Mouse (Mus musculus): Measurements from ENCODE around the gene Dclk1. TPM values are rescaled to one million over a fixed set of nuclear protein-coding genes. Genes with fewer than 3 reads are reported as not detected.
"Not testable (repeated sequence)": the region's sequence is repeated elsewhere in the genome, so short reads cannot be mapped to it uniquely, and the experiment has no call there.

The Dclk1 gene
- 100 to 1,000 TPM; 528 to 532 TPM for total RNA-seq (2021)
- long read RNA-seq, full-length matches to known transcripts: 64 of 270 reads
- long read RNA-seq, partial matches to known transcripts: 21 of 270 reads
- long read RNA-seq, other reads (novel, unspliced or antisense): 185 of 270 reads

DNA sequence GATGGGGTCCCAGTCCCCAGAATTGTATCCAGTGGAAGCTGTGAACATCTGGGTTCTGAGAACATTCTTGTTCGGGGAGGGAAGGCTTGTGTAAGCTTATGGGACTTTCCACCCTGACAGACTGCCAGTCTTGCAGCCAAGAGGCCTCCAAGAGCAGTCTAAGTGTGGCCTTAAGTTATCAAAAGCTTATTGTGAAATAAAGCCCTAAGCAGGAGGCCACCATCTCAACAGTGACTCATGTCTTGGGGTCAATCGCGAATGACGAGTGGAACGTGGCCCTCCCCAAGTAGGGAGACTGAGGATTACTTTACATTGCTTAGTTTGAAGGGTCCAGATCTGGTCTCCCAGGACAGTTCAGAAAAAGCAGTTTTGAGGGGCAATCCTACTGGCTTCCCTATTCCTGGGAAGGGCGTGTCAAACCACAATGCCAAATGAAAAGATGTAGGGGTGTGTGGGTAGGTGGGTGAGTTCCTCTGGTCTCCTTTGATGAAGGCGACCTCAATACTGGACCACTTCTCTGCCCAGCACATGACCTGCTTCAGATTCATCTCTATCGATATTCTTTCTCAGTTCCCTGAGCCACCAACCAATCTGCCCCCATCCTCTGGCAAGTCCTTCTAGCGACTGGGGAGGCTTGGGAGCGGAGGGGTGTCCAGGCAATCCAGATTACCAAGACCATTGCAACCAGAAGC lies at the start of gene Dclk1:
Dclk1 (plus strand) TSS at position 635 of the 692 bp plus-strand sequence.
- no peak for DNase-seq (ENCODE audit: low spot score in 2 of 2)

DNA sequence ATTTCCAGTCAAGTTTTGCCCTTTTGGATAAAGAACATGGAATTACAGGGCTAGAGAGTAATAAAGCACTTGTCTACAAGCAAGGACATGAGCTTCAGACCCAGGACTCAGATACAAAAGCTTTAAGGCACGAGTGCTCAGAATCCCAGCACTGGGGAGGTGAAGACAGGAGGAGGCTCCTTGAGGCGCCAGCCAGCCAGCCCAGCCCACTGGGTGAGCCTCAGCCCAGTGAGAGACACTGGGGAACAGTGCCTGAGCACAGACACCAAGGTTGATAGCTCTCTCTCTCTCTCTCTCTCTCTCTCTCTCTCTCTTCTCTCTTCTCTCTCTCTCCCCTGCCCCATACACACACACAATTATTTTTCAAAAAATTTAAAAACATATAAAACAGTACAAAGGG lies 48.8 kb upstream of the Dclk1 start:
- no peak for DNase-seq (ENCODE audit: low spot score in 2 of 2)

DNA sequence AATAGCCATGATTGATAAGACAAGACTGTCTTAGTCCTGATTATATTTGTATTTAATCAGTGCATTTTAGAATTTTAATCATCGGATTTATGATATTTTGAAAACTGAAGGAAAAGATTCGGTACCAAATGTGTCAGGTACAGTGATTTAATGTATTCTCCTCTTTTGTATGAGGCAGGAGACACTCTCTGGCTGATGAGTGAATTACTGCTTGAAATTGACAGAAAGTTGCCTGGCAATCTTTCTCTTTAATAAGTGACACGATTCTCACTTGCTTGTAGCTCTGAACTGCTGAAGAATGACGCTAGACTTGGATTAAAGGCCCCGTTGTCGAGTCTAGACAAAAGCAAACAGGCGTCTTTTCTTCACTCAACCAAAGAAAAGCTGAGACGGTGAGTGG lies 47.4 kb upstream of the Dclk1 start:
- no peak for DNase-seq (ENCODE audit: low spot score in 2 of 2)

DNA sequence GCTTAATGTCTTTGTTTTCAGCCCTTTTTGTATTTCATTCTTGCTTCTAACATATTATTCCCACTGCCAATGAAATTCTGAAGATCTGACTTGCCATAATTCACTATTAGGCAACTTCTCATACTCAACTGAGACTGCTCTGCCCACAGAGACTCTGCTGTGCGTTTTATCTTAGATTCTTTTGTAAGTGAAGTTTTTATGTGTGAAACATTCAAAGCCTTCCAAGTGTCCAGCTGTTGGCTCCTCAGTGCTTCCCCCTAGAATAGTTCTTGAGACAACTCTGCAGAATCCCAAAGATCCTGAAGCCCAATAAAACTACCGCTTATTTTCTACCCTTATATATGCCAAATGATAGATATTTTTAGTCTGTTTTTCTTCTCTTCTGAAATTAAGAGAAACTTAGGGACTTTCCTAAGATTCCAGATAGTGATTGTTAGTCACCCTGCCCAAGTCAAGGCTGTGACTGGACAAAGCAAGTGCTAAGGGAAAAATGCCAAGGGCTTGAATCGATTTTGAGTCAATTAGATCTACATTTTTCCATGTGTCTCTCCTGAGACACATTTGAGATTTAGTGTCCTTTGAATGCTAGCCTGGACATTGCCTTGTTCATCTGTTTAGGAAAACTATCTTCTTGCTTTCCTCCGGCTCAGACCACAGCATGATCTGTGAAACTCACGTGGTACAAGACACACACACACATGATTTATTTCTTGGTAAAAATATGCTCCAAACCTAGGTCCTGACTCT lies 46.4 kb upstream of the Dclk1 start:
- DNase-seq (ENCODE audit: low spot score in 2 of 2): no peak

DNA sequence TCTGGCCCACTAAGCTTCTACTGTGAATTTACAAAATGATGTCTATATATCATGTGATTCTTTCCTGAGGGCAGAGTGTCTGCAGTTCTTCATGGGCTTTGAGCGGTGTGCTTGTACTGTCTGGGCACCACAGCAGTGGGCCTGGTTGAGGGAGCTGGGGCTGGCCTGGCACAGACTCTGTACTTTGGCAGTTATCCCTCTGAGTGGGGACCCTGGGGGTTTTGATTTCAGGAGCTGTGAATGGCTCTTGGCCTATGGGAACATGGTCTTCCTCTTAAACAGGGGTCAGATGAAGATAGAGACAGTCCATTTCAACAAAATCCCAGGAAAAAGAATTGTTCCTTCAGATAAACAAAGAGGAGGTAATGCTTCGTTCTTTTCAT lies 45.8 kb upstream of the Dclk1 start:
- DNase-seq (ENCODE audit: low spot score in 2 of 2): no peak

DNA sequence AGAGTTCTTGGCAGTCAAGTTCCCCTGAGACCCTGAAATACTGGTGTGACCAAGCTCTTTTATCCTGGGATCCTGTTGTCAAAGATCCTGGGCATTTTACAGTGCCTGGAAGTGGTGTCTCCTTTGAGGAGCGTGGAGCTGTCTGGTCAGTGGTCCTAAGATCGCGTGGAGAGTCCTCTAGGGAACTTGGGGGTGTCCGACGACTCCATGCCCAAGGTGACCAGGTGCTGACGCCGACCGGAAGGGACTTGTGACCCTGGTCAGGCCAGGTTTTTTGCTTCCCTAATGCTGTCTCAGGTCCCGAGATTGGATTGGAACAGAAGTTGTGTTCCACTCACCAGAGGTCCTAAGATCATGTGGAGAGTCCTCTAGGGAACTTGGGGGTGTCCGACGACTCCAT lies 38.5 kb upstream of the Dclk1 start:
- not testable (repeated sequence) for DNase-seq (ENCODE audit: low spot score in 2 of 2)

DNA sequence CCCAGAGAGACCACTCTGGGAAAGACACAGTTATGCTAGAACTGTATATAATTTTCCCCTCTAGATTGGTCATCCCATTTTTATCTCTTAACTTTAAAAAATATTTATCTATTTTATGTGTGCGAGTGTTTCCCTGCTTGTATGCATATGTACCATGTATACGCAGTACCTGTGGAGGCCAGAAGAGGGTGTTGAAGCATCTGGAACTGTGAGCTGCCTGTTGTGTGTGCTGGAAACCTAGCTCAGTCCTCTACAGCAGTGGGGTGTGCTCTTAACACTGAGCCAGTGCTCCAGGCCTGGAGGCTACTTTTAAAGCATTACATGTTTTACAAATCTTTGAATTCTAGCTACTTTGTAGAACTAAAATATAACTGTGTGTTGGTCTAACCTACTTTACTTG lies 35.8 kb upstream of the Dclk1 start:
- no peak for DNase-seq (ENCODE audit: low spot score in 2 of 2)

DNA sequence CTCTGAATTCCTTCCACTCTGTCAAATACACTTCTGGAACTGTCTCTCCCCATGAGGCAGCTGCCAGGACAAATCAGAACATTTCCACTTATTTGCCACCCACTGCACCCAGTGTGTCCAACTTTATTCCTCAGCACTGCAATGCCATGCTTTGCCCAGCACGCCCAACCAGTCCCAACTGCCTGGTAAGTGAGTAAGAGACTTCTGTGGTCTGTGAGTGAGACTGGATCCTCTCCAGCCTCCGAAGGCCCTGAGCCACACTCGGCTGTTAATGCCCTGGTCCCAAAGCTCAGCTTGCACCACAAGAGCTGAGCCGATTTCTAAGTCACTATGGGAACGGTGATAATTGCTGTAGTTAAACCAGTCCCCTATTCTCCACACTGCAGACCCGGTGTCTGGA lies 34.5 kb upstream of the Dclk1 start:
- no peak for DNase-seq (ENCODE audit: low spot score in 2 of 2)

DNA sequence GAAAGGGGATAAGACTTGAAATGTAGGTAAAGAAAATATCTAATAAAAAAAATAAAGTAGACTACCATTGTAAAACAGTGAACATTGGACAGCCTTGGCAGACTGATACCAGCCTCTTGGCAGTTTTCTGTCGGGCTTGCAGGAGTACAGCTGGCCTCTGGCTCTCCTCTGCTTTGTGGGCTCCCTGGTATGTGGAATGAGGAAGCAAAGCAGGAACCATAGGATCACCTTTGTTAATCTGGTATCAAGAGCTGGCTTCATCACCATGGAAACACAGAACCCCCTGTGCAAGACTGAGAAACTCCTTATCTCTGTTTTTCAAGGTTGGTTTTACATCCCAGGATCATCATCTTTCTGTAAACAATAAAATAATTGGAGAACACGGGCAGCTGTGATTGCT lies 29.9 kb upstream of the Dclk1 start:
- DNase-seq (ENCODE audit: low spot score in 2 of 2): no peak

DNA sequence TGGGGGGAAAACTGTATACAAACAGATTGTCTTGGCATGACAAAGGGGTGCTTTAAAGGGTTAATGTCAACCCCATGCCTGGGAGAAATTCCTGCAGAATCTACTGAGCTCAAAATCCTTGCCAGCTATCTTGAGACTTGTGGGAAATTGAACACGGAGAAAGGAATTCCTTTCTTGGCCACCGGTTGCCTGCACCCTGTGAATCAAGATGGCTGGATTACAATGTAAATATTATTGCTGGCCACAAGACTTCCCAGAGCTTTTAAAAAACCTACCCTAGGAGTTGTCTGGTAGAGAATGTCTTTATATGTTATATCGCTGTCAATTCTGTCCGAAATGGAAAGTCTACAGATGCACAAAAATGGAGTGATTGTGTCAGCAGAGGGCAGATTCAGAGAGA lies 28.4 kb upstream of the Dclk1 start:
- no peak for DNase-seq (ENCODE audit: low spot score in 2 of 2)

DNA sequence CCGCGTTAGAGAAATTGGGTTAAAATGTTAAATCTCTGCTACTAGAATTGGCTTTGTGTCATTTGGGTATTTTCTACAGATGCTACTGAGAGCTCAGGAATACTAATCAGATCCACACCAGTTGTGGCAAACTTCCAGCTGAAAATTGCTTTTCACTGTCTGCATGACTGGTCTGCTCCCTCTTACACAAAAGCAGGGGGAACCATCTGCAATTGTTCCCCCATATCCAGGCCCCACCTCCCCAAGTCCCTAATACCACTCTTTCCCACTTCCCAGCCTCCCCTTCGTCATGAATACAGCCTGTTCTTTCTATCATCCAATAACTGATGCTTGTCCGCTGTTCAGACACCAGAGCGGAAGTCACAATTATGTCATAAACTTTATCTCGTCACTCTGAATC lies 27.8 kb upstream of the Dclk1 start:
- DNase-seq (ENCODE audit: low spot score in 2 of 2): peak in 1 of 2 experiments; percentile 46

DNA sequence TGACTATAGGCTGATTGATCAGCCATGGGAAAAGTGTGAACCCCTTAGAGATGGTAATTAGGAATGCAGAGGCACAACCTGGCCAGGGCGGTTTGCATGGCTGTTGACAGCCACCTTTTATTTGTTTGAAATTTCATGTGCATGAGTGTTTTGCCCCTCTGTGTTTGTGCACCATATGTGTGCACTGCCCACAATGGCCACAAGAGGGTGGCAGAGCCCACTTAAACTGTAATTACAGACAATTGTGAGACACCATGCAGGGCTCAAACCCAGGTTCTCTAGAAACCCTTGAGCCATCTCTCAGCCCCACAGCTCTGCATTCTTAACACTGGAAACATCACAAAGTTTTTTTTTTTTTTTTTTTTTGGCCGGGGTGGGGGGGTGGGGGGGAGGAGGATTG lies 19.7 kb upstream of the Dclk1 start:
- DNase-seq (ENCODE audit: low spot score in 2 of 2): no peak

DNA sequence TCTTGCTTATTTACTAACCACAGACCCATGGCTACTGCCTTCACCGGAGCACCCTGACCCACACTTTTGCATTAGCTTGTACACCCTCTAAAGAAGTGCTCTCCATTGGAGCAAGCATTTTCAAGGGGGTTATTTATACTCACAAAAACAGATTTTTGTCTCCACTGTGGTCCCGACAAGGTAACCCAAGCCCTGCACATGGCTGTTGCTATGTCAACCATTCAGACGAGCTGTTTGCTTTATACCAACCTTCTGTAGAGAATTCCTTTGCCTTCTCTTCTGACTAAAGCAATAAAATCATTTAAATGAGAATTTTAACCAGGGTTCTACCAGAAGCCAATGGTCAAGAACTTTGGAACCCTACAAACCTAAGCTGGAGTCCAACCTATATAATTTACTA lies 18.3 kb upstream of the Dclk1 start:
- DNase-seq (ENCODE audit: low spot score in 2 of 2): no peak

DNA sequence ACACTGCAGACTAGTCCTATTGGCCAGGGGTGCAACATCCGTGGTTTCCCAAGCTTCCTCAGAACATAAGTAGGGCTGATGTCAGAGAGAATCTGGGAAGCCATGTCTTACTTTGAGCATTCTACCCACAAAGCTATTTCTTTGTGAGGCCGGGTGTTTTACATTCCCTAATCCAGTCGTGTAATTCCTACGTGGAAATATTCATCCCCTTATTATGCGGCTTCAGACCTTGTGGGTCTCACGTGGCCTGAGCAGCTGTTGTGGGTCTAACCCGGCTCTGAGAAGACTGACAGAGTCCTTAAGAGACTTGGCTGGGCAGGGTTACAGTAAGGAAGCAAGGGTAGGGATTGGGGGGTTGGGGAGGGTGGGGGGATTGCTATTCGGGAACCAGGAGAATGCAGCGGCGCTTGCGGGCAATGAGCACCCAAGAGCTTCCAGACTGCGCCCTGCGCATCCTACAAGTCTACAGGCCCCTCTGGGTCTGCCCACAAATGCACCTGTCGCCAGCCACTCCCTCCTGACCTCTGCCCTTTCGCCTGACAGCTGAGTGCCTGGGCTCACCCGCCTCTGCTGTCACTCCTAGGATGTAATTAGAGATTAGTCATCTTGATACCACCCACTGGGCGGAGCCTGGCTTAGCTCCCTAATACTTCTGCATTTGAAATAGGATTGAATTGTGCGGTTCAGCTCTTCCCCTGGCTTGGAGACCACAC lies 15.5 kb upstream of the Dclk1 start:
- DNase-seq (ENCODE audit: low spot score in 2 of 2): peak in 1 of 2 experiments; percentile 54

DNA sequence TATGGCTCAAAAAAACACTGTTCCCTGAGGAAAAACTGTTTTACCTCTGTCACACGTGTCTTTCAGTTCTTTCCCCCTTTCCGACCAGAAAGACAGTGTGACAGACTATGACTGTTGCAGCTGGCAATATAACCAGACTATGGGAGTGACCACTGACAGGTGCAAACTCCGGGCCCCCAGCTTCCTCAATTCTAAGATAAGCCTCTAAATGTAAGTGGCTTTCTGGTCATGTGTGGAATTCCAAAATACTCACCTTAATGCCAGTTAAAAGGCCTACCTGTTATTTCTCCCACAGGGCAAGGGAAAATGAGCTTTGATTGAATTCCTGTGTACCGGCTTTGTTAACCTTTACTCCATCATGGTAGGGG lies 15.0 kb upstream of the Dclk1 start:
- no peak for DNase-seq (ENCODE audit: low spot score in 2 of 2)

DNA sequence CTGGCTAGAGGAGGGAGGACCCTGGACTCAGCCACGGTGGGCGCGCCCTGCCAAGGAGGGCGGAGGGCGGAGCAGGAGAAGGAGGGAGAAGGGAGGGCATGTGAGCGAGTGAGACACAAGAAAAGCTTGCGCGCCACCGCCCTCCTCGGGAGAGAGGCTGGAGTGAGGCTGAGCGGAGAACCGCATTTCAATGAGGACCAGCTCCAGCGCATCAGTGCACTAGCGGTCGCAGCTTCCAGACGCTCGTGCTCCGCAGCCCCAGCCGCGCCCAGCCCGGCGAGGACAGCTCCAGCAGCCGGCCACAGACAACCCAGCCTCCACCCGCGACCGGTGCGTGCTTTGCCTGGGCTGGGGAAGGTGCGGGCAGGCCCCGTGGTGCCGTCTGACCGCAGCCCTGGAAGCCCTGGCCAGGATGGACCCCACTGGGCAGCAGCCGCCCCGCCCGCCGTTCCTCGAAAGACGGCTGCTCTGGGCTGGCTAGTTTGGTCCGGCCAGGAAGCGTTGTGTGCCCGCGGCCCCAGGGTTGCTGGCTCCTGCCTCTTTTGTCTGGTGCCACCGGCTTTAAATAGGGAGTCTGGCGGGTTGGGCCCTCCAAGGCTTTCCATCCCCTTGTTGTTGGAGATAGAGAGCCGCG lies 375 bp downstream of the Dclk1 start:
- peak; percentile 82 to 87 for DNase-seq (ENCODE audit: low spot score in 2 of 2)

DNA sequence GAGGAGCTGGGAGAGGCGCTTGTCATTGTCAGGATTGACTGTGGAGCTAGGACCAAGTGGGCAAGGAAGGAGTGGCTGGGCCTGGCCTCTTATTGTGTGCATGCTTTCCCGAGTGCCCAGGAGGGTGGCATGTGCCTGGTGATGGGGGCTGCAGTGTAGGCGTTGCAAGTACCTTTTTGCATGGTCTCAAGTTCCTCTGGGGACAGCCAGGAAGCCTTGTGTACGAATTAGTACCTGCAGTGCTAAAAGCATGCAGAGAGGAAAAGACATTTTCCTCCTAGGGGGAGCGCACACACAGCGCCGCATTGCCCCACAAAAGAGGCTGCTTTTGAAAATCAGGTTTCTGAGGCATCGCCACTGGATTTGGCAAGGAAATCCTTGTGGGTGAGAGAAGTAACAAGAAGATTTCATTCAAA lies 900 bp downstream of the Dclk1 start:
- DNase-seq (ENCODE audit: low spot score in 2 of 2): peak in 1 of 2 experiments; percentile 63

DNA sequence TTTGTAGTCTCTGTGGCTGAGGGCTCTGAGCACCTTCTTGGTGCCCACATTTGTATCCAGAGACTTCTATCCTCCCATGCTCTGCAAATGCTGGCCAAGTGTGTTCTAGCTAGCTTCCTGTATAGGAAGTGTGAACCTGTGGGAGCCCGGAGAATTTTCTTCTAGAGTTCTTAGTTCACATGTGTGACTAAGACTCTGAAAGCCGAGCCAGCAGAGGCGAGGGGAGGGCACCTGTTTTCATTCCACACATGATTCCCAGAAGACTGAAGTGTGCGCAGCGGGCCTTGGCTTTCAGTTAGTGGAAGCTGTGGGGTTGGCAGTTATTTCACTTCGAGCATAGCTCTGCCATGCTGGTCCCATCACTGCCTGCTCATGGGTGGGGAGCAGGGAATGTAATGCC lies 1.9 kb downstream of the Dclk1 start:
- no peak for DNase-seq (ENCODE audit: low spot score in 2 of 2)

DNA sequence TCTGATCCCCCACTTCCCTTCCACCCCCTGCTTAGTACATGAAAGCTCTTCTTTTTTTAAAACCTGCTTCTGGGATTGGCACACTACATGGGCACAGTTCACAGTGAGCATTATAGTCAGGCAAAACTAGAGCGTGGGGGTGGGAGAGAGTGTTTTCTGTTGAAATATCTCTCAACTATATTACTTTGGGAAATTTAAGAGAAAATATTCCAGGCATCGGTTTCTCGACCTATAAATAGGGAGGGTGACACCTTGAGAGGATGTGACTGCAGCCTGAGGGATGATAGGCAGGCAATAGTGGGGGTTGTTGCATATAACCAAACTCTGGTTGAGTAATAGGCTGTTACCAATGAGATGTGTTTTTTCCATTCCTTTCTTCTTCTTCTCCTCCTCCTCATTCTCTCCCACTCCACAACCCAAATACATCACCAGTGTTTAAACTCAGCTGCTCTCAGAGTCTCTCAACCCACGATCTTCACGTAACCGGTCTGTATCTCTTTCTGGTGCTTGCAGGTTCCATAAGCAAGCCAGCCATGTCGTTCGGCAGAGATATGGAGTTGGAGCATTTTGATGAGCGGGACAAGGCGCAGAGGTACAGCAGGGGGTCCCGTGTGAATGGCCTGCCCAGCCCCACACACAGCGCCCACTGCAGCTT lies 4.6 kb downstream of the Dclk1 start:
- DNase-seq (ENCODE audit: low spot score in 2 of 2): no peak

DNA sequence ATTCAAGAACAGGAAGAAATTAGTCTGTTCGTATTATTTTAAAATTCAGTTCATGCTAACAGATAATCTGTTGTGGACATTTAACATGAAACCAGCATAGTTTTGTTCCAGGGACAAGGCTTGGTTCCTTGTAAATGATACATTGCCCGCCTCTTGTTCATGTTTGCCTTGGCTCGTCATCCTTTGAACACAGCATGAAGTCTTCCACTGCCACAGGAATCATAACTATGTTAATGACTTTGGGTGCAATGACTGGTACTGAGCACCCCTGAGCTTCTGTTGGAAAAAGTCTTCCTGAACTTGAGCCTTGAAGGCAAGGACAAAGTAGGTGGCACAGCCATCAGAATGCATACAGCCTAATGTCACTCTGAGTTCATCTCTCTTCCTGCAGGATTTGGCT lies 5.9 kb downstream of the Dclk1 start:
- no peak for DNase-seq (ENCODE audit: low spot score in 2 of 2)

DNA sequence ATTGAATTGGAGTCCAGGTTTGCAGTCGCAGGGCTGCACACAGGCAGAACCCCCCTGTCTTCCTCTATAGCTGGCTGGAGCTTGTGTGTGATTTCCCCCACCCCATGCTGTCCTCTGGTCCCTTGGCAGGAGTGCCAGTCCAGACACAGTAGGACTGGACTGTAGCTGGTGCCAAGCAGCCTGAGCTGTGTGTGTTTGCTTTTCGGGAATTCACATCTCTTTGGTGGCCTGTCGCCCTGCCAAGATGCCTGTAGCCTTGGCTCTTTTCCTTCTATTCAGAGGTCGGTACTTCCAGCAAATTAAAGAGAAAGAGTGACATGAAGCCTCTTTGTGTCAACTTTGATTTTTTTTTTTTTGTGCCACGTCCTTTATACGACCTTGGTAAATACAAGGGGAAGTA lies 6.3 kb downstream of the Dclk1 start:
- DNase-seq (ENCODE audit: low spot score in 2 of 2): peak in 1 of 2 experiments; percentile 65

Measured in layer of hippocampus, adult 18-20 months (tissue).